Mouse (Mus musculus): ENCODE results near the gene Dctn2. TPM values are rescaled to one million over a fixed set of nuclear protein-coding genes. Genes with fewer than 3 reads are reported as not detected.

Gene Dctn2
- total and polyA plus RNA-seq, 2 experiments = 71.3 to 132 TPM

DNA sequence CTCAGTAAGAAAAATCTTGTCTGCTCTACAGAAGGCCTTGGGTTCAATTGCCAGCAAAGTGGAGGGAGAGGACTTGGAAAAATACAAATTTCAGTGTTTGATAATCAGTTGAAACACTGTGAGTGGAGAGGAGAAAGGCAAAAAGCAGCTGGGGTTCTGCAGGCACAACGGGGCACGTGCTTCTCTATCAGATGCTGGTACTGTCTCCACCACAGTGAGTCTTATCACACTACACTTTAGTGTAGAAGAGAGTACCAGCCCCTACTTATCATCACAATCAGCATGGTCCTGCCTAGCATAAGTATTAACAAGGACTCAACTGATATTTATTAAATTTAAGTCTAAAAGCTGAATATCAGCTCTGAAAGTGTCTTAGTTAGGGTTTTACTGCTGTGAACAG, 51.1 kb downstream of the Dctn2 start:
- Histone ChIP-seq H3K4me3 (ENCODE audit: insufficient read depth, low read depth, low read length) (no peak overlapping the region), H3K4me1 (ENCODE audit: control insufficient read depth, insufficient read depth, low read length) (peaks cover 3% of the 10 kb centered on the region), H3K9ac (ENCODE audit: low read depth, low read length) (no peak overlapping the region), H3K27ac (replicated peaks; ENCODE audit: insufficient read depth, low read depth, low read length) (no peak overlapping the region), H3K36me3 (ENCODE audit: control insufficient read depth, insufficient read depth, low read length) (no peaks in the 10 kb centered on the region), H3K79me2 (ENCODE audit: control insufficient read depth, insufficient read depth, low read length) (no peaks in the 10 kb centered on the region), H3K27me3 (ENCODE audit: control insufficient read depth, insufficient read depth, low read length) (no peaks in the 10 kb centered on the region)
- TF ChIP-seq POLR2A (IDR thresholded peaks at IDR 0.05; ENCODE audit: extremely low read depth, insufficient read depth, low read length) (no peak), CTCF (IDR thresholded peaks at IDR 0.05; ENCODE audit: low read depth, low read length) (no peak)
- 81% methylated on average over 2 of the region's 2 CpGs for WGBS
- DNase-seq (ENCODE audit: extremely low read depth, low read depth, low spot score) = no peak

DNA sequence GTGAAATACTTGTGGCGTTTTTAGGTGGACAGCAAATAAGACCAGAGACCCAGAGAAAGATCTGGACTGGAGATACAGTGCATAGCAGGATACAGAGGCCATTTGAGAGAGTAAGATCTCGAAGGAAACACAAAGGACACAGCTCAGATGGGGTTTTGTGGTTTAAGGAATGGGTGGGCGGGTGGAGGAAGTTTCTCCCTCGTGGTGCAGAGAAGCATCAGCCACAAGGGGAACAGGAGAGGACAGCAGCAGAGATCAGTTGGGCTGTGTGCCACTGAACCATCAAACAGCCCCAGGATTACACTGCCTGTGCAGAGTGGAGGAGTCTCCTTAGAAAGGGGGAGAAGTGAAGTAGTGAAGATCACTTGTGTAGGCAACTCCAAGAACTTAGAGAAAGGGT, 51.8 kb downstream of the Dctn2 start:
- peaks cover 2% of the 10 kb centered on the region for H3K4me1 ChIP-seq (ENCODE audit: control insufficient read depth, insufficient read depth, low read length)
- H3K79me2 ChIP-seq (ENCODE audit: control insufficient read depth, insufficient read depth, low read length) = no peaks in the 10 kb centered on the region
- no peak for TF ChIP-seq POLR2A (IDR thresholded peaks at IDR 0.05; ENCODE audit: extremely low read depth, insufficient read depth, low read length)
- TF ChIP-seq CTCF (IDR thresholded peaks at IDR 0.05; ENCODE audit: low read depth, low read length) = no peak
- no peak overlapping the region for H3K27ac ChIP-seq (replicated peaks; ENCODE audit: insufficient read depth, low read depth, low read length)
- H3K36me3 ChIP-seq (ENCODE audit: control insufficient read depth, insufficient read depth, low read length) = no peaks in the 10 kb centered on the region
- H3K4me3 ChIP-seq (ENCODE audit: insufficient read depth, low read depth, low read length) = no peak overlapping the region
- DNase-seq (ENCODE audit: extremely low read depth, low read depth, low spot score) = no peak
- H3K9ac ChIP-seq (ENCODE audit: low read depth, low read length) = no peak overlapping the region
- 64% methylated on average over 4 of the region's 4 CpGs for WGBS
- H3K27me3 ChIP-seq (ENCODE audit: control insufficient read depth, insufficient read depth, low read length) = no peaks in the 10 kb centered on the region

DNA sequence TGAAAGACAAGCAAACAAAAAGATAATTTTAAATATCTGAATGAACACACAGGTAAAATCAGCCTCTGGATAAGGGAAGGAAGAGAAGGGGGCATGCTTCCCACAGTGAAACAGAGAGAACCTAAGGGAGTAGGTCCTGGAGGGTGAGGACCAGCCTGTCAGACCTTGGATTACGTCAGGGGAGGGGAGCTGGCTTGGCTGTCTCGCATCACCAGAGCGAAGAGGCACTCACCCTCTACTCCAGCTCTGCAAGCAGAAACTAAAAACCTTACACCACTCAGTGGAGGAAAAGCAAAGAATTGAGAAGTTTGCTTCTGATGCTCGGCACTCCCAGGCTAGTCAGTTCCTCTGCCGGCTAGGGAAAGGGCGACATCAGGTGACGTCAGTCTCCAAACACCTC, 53.8 kb downstream of the Dctn2 start:
- H3K36me3 ChIP-seq (ENCODE audit: control insufficient read depth, insufficient read depth, low read length) = no peaks in the 10 kb centered on the region

DNA sequence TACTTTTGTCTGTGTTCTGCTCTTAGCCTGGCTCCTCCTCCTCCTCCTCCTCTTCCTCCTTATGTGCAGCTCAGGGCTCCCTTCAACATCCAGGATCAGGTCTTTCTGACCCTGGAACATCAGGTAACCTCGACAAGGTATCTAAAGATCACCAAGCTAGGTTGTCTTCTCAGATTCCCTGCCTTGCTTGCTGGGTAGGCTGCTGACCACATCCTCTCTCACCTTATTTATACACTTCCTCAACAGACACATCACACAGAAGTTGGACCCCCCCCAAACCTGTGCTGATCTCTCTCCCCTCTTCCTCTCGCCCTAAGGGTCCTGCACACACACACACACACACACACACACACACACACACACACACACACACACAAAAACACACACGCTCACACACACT, 55.5 kb downstream of the Dctn2 start, which contains the start of gene Arhgap9:
TSS of gene Arhgap9 (plus strand) at position 344 of the 400 bp plus-strand sequence.
- H3K79me2 ChIP-seq (ENCODE audit: control insufficient read depth, insufficient read depth, low read length) = 0 out of 2 replicates have a peak, but pooled peaks cover 2% of the 10 kb centered on the region
- WGBS = 76% methylated on average over 3 of the region's 3 CpGs
- DNase-seq (ENCODE audit: extremely low read depth, low read depth, low spot score) = no peak
- H3K36me3 ChIP-seq (ENCODE audit: control insufficient read depth, insufficient read depth, low read length) = no peaks in the 10 kb centered on the region
- TF ChIP-seq POLR2A (IDR thresholded peaks at IDR 0.05; ENCODE audit: extremely low read depth, insufficient read depth, low read length) = no peak
- no peak for TF ChIP-seq CTCF (IDR thresholded peaks at IDR 0.05; ENCODE audit: low read depth, low read length)
- no peak within 1 kb of the TSS; the same call in 1 of the 2 replicates for H3K27ac ChIP-seq (replicated peaks; ENCODE audit: insufficient read depth, low read depth, low read length)
- peaks cover 10% of the 10 kb centered on the region for H3K27me3 ChIP-seq (ENCODE audit: control insufficient read depth, insufficient read depth, low read length)
- H3K9ac ChIP-seq (ENCODE audit: low read depth, low read length) = no peak within 1 kb of the TSS
- peaks cover 7% of the 10 kb centered on the region; the same call in 1 of the 2 replicates for H3K4me1 ChIP-seq (ENCODE audit: control insufficient read depth, insufficient read depth, low read length)
- H3K4me3 ChIP-seq (ENCODE audit: insufficient read depth, low read depth, low read length) = no peak within 1 kb of the TSS

More for the DNA sequence above, 53.8 kb downstream of the Dctn2 start:
- Histone ChIP-seq H3K27me3 (ENCODE audit: control insufficient read depth, insufficient read depth, low read length) (no peaks in the 10 kb centered on the region), H3K4me1 (ENCODE audit: control insufficient read depth, insufficient read depth, low read length) (no peaks in the 10 kb centered on the region), H3K27ac (replicated peaks; ENCODE audit: insufficient read depth, low read depth, low read length) (no peak overlapping the region), H3K9ac (ENCODE audit: low read depth, low read length) (no peak overlapping the region), H3K4me3 (ENCODE audit: insufficient read depth, low read depth, low read length) (no peak overlapping the region), H3K79me2 (ENCODE audit: control insufficient read depth, insufficient read depth, low read length) (no peaks in the 10 kb centered on the region)
- TF ChIP-seq POLR2A (IDR thresholded peaks at IDR 0.05; ENCODE audit: extremely low read depth, insufficient read depth, low read length) (no peak), CTCF (IDR thresholded peaks at IDR 0.05; ENCODE audit: low read depth, low read length) (no peak)
- WGBS = 70% methylated on average over 7 of the region's 7 CpGs
- DNase-seq (ENCODE audit: extremely low read depth, low read depth, low spot score) = no peak

DNA sequence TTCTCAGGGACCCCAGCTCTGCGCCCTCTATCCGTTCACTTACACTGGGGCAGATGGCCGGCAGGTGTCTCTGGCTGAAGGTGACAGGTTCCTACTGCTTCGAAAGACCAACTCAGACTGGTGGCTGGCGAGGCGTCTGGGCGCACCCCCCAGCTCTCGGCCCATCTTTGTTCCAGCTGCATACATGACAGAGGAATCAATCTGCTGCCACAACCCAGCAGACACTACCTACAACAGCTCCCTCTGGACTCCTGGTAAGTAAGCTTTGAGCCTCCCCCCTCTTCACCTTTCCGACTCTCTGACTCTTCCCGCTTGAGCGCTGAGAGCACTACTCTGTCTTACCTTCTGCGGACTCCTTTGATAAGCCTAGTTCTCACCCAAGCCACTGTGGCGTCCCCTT, 56.0 kb downstream of the Dctn2 start:
- Histone ChIP-seq H3K9ac (ENCODE audit: low read depth, low read length) (no peak overlapping the region), H3K79me2 (ENCODE audit: control insufficient read depth, insufficient read depth, low read length) (0 out of 2 replicates have a peak, but pooled peaks cover 2% of the 10 kb centered on the region), H3K4me3 (ENCODE audit: insufficient read depth, low read depth, low read length) (no peak overlapping the region), H3K27ac (replicated peaks; ENCODE audit: insufficient read depth, low read depth, low read length) (no peak overlapping the region), H3K36me3 (ENCODE audit: control insufficient read depth, insufficient read depth, low read length) (no peaks in the 10 kb centered on the region), H3K4me1 (ENCODE audit: control insufficient read depth, insufficient read depth, low read length) (peaks cover 7% of the 10 kb centered on the region; the same call in 1 of the 2 replicates), H3K27me3 (ENCODE audit: control insufficient read depth, insufficient read depth, low read length) (peaks cover 14% of the 10 kb centered on the region)
- TF ChIP-seq POLR2A (IDR thresholded peaks at IDR 0.05; ENCODE audit: extremely low read depth, insufficient read depth, low read length) (no peak), CTCF (IDR thresholded peaks at IDR 0.05; ENCODE audit: low read depth, low read length) (no peak)
- 83% methylated on average over 13 of the region's 13 CpGs for WGBS
- DNase-seq (ENCODE audit: extremely low read depth, low read depth, low spot score) = no peak

DNA sequence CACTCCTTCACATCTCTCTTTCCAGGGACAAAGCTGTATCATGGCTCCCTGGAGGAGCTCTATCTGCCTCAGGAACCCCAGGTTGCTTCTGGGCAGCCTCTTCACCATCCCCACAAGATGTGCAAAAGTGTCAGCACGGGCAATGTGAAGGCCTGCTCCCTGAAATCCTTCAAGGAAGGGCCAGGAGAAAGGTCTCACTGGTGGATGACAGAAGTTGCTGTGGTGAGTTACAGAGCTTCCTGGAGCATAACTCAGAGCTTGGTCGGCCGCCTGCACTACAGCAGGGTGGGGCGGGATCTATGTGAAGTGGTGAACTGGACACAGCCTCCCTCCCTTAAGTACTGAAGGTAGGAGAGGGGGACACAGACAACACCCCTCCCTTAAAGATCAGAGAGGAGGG, 56.5 kb downstream of the Dctn2 start:
- Histone ChIP-seq H3K27me3 (ENCODE audit: control insufficient read depth, insufficient read depth, low read length) (peaks cover 14% of the 10 kb centered on the region), H3K4me1 (ENCODE audit: control insufficient read depth, insufficient read depth, low read length) (peaks cover 7% of the 10 kb centered on the region; the same call in 1 of the 2 replicates), H3K79me2 (ENCODE audit: control insufficient read depth, insufficient read depth, low read length) (0 out of 2 replicates have a peak, but pooled peaks cover 2% of the 10 kb centered on the region), H3K9ac (ENCODE audit: low read depth, low read length) (0 out of 2 replicates have a peak overlapping the region, but pooled peaks have one; percentile 8), H3K36me3 (ENCODE audit: control insufficient read depth, insufficient read depth, low read length) (no peaks in the 10 kb centered on the region), H3K27ac (replicated peaks; ENCODE audit: insufficient read depth, low read depth, low read length) (peak overlapping the region; percentile 64), H3K4me3 (ENCODE audit: insufficient read depth, low read depth, low read length) (no peak overlapping the region)
- no peak for DNase-seq (ENCODE audit: extremely low read depth, low read depth, low spot score)
- no peak for TF ChIP-seq POLR2A (IDR thresholded peaks at IDR 0.05; ENCODE audit: extremely low read depth, insufficient read depth, low read length)
- no peak for TF ChIP-seq CTCF (IDR thresholded peaks at IDR 0.05; ENCODE audit: low read depth, low read length)
- WGBS = 75% methylated on average over 4 of the region's 4 CpGs

Measured in liver, adult 2 months (tissue).